7 mouse cellular contexts compared by ENCODE assay signal in genomic region chr2:172043235-172043610, GRCm38 (mm10). TPM values are rescaled to one million over a fixed set of nuclear protein-coding genes. Genes with fewer than 3 reads are reported as not detected.
DNase-seq lines count a peak whose midpoint lies in the region; ATAC-seq lines count a peak whose summit lies in the region.

Cbln4 (minus strand) TSS chr2:172043466.

- H3K36me3 ChIP-seq in liver, embryonic 11.5 days (ENCODE audit: control insufficient read depth, insufficient read depth, low read length) = no peaks in the 10 kb centered on the region
- H3K36me3 ChIP-seq in forebrain, embryonic 13.5 days (ENCODE audit: poor library complexity, severe bottlenecking) = no peaks in the 10 kb centered on the region
- no peaks in the 10 kb centered on the region for H3K36me3 ChIP-seq in limb, embryonic 12.5 days
- no peaks in the 10 kb centered on the region for H3K36me3 ChIP-seq in stomach, embryonic 15.5 days

- 5% methylated on average over 23 of the region's 23 CpGs for WGBS in liver, embryonic 11.5 days
- WGBS in forebrain, embryonic 13.5 days = under 1% methylated on average over 23 of the region's 23 CpGs
- 2% methylated on average over 23 of the region's 23 CpGs for WGBS in limb, embryonic 12.5 days
- 1% methylated on average over 23 of the region's 23 CpGs for WGBS in stomach, embryonic 15.5 days

- no peak within 1 kb of the TSS for H3K9ac ChIP-seq in liver, embryonic 11.5 days (ENCODE audit: low read depth, low read length)
- peak within 1 kb of the TSS; percentile 56 for H3K9ac ChIP-seq in forebrain, embryonic 13.5 days
- no peak within 1 kb of the TSS for H3K9ac ChIP-seq in limb, embryonic 12.5 days (replicated peaks)
- no peak within 1 kb of the TSS for H3K9ac ChIP-seq in stomach, embryonic 15.5 days

- H3K4me2 ChIP-seq in liver, embryonic 11.5 days = peak within 1 kb of the TSS; percentile 43
- H3K4me2 ChIP-seq in forebrain, embryonic 13.5 days = peak within 1 kb of the TSS; percentile 87
- H3K4me2 ChIP-seq in limb, embryonic 12.5 days = peak within 1 kb of the TSS; percentile 70
- peak within 1 kb of the TSS; percentile 29 for H3K4me2 ChIP-seq in stomach, embryonic 15.5 days

- peak within 1 kb of the TSS; percentile 17 for H3K4me3 ChIP-seq in liver, embryonic 11.5 days (ENCODE audit: low read depth, low read length)
- H3K4me3 ChIP-seq in forebrain, embryonic 13.5 days = peak within 1 kb of the TSS; percentile 46
- H3K4me3 ChIP-seq in limb, embryonic 12.5 days (replicated peaks) = peak within 1 kb of the TSS; percentile 39
- H3K4me3 ChIP-seq in stomach, embryonic 15.5 days (replicated peaks) = peak within 1 kb of the TSS; percentile 12; the same call in 1 of the 2 replicates

- H3K27me3 ChIP-seq in liver, embryonic 11.5 days (replicated peaks; ENCODE audit: control insufficient read depth, insufficient read depth, low read length) = peaks cover 32% of the 10 kb centered on the region
- H3K27me3 ChIP-seq in forebrain, embryonic 13.5 days = peaks cover 58% of the 10 kb centered on the region
- peaks cover 72% of the 10 kb centered on the region for H3K27me3 ChIP-seq in limb, embryonic 12.5 days
- peaks cover 34% of the 10 kb centered on the region for H3K27me3 ChIP-seq in stomach, embryonic 15.5 days (replicated peaks)

- no peak within 1 kb of the TSS for H3K27ac ChIP-seq in liver, embryonic 11.5 days (ENCODE audit: low read depth, low read length)
- no peak within 1 kb of the TSS for H3K27ac ChIP-seq in forebrain, embryonic 13.5 days
- H3K27ac ChIP-seq in limb, embryonic 12.5 days = no peak within 1 kb of the TSS
- no peak within 1 kb of the TSS for H3K27ac ChIP-seq in stomach, embryonic 15.5 days

- H3K9me3 ChIP-seq in liver, embryonic 11.5 days (ENCODE audit: control insufficient read depth, low read length) = peaks cover 3% of the 10 kb centered on the region; the same call in 1 of the 2 replicates
- H3K9me3 ChIP-seq in forebrain, embryonic 13.5 days (replicated peaks) = no peaks in the 10 kb centered on the region
- H3K9me3 ChIP-seq in limb, embryonic 12.5 days = no peaks in the 10 kb centered on the region
- H3K9me3 ChIP-seq in stomach, embryonic 15.5 days = no peaks in the 10 kb centered on the region

- no peaks in the 10 kb centered on the region for H3K4me1 ChIP-seq in liver, embryonic 11.5 days (replicated peaks; ENCODE audit: control insufficient read depth, insufficient read depth, low read length)
- peaks cover 37% of the 10 kb centered on the region for H3K4me1 ChIP-seq in forebrain, embryonic 13.5 days
- H3K4me1 ChIP-seq in limb, embryonic 12.5 days (replicated peaks) = peaks cover 28% of the 10 kb centered on the region
- H3K4me1 ChIP-seq in stomach, embryonic 15.5 days = peaks cover 8% of the 10 kb centered on the region; the same call in 1 of the 2 replicates

- DNase-seq in liver, embryonic 11.5 days (ENCODE audit: low spot score) = no peak
- no peak for DNase-seq in liver
- no peak for DNase-seq in cerebellum, postnatal 25 days
- no peak for DNase-seq in gastrocnemius, postnatal 10 days

- ATAC-seq in liver, embryonic 11.5 days (replicated peaks; ENCODE audit: low FRiP score) = no peak
- no peak for ATAC-seq in forebrain, embryonic 13.5 days
- ATAC-seq in limb, embryonic 12.5 days (ENCODE audit: insufficient number of reproducible peaks, insufficient read depth, low FRiP score, low TSS enrichment, low read depth) = no peak
- ATAC-seq in stomach, embryonic 15.5 days (ENCODE audit: insufficient read depth, low FRiP score, low read depth) = no peak

RNA-seq across cellular contexts. Expression of gene Cbln4, which starts in this region (rescaled TPM):
- polyA plus RNA-seq in liver, embryonic 11.5 days (2014; fragmentation: Nextera tagmentation; extraction: Ambion mirVana) = 0.10 and 0.23 TPM in 2 replicates
- 3.7 and 5.7 TPM in 2 replicates for polyA plus RNA-seq in forebrain, embryonic 13.5 days (2015; fragmentation: Nextera tagmentation; extraction: Ambion mirVana)
- polyA plus RNA-seq in limb, embryonic 12.5 days (2016; fragmentation: Nextera tagmentation; extraction: Ambion mirVana) = 5.9 and 6.7 TPM in 2 replicates
- 0.17 and 0.30 TPM in 2 replicates for polyA plus RNA-seq in stomach, embryonic 15.5 days (2015; fragmentation: Nextera tagmentation; extraction: Ambion mirVana)
- total RNA-seq in gastrocnemius, postnatal 10 days (2021) = not detected

Comparison
In these comparisons a context has a peak if more than half of its experiments do, and no peak if none do; other contexts are left out.
1. H3K4me2 ChIP-seq: peak in every context shown above with its lines; median percentile 87 in forebrain, embryonic 13.5 days; 70 in limb, embryonic 12.5 days; 43 in liver, embryonic 11.5 days; 29 in stomach, embryonic 15.5 days.